Mouse (Mus musculus) limb, embryonic 11.5 days (tissue): ENCODE data around the gene Lefty2. TPM values are rescaled to one million over a fixed set of nuclear protein-coding genes. Genes with fewer than 3 reads are reported as not detected.
"Not testable (repeated sequence)": the region's sequence is repeated elsewhere in the genome, so short reads cannot be mapped to it uniquely, and the experiment has no call there.

Experiments
- ATAC-seq: fragments of 200-750 bp; cut with Nextera tagmentation; 2 replicates; pipeline ENCODE4 v1.8.0; 2017; ENCODE audit warnings: low read depth; ENCODE audit not compliant: insufficient number of reproducible peaks, low FRiP score, low TSS enrichment
- DNase-seq: peaks from one replicate; pipeline ENCODE4 v3.0.0-alpha.2; 2015; ENCODE audit warnings: low spot score
- H3K27ac ChIP-seq: fragments of 300-500 bp; sonication (generic); replicated peaks from 2 replicates; pipeline ENCODE4 v1.5.1; 2014; ENCODE audit warnings: low read depth, mild to moderate bottlenecking, low read length
- H3K27me3 ChIP-seq: fragments of 300-500 bp; sonication (generic); 2 replicates; pipeline ENCODE4 v1.6.1; 2014; ENCODE audit warnings: mild to moderate bottlenecking, low read length, mixed read lengths; ENCODE audit not compliant: control insufficient read depth, insufficient read depth
- H3K36me3 ChIP-seq: fragments of 300-500 bp; sonication (generic); 2 replicates; pipeline ENCODE4 v1.6.1; 2014; ENCODE audit warnings: mild to moderate bottlenecking, low read length, moderate library complexity, mixed read lengths; ENCODE audit not compliant: control insufficient read depth, insufficient read depth
- H3K4me1 ChIP-seq: fragments of 300-500 bp; sonication (generic); 2 replicates; pipeline ENCODE4 v1.6.1; 2014; ENCODE audit warnings: low read length, mixed read lengths; ENCODE audit not compliant: control insufficient read depth, insufficient read depth
- H3K4me2 ChIP-seq: fragments of 300-500 bp; sonication (generic); 2 replicates; pipeline ENCODE4 v1.6.1; 2014; ENCODE audit warnings: low read depth, mild to moderate bottlenecking, moderate library complexity; ENCODE audit not compliant: severe bottlenecking
- H3K4me3 ChIP-seq: fragments of 300-500 bp; sonication (generic); 2 replicates; pipeline ENCODE4 v1.5.1; 2014; ENCODE audit warnings: low read depth, low read length
- H3K9ac ChIP-seq: fragments of 300-500 bp; sonication (generic); 2 replicates; pipeline ENCODE4 v1.6.1; 2014; ENCODE audit warnings: mild to moderate bottlenecking, low read length
- H3K9me3 ChIP-seq: fragments of 300-500 bp; sonication (generic); 2 replicates; pipeline ENCODE4 v1.6.1; 2016; ENCODE audit warnings: low read length; ENCODE audit not compliant: control insufficient read depth
- WGBS: fragments of 180-500 bp; shearing (Covaris S2); extraction: QIAGEN DNeasy Blood & Tissue Kit; methylation state at CpG from one replicate; pipeline ENCODE4 v1.1.7; 2014; 5-methylcytosine and 5-hydroxymethylcytosine counted together
- polyA plus RNA-seq: library from polyadenylated mRNA; unstranded; fragments of >200 nt; fragmentation: Nextera tagmentation; extraction: Ambion mirVana; gene quantifications from 2 replicates; pipeline ENCODE4 v1.2.1, GENCODE M21; 2014

Gene Lefty2
- polyA plus RNA-seq, 1 experiment from 2014 or later, result 0.08 TPM

DNA sequence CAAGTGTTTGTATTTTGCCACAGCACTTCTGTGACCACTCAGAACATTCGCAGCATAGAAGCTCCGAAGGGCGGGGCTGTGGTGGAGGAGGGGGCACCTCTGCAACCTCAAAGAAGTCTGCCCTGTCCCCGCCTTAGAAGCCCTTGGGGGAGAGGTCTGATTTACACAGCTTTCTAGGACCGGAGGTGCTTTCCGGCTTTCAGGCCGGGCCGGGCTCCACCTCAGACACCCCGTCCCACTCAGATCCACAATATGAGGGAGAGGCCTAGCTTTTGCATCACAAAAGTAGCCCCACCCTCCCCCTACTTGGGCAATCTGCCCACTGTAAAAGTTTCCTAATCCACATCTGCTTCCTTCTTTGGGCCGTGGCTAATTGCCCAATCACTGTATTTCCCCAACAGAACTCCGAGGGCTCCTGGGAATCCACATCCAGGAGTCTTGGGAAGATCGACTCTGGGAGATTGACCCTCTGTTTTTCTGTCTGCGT is 4.3 kb upstream of the Lefty2 start:
- H3K36me3 ChIP-seq, result no peaks in the 10 kb centered on the region
- no peaks in the 10 kb centered on the region for H3K9me3 ChIP-seq
- peak overlapping the region; percentile 17; the same call in 1 of the 2 replicates for H3K4me2 ChIP-seq
- ATAC-seq (peak; percentile 60), DNase-seq (peak; percentile 46)
- H3K27ac ChIP-seq, result no peak overlapping the region
- no peak overlapping the region for H3K4me3 ChIP-seq
- WGBS, result 5% methylated on average over 13 of the region's 13 CpGs
- peak overlapping the region; percentile 28; the same call in 1 of the 2 replicates for H3K9ac ChIP-seq
- H3K27me3 ChIP-seq, result peaks cover 6% of the 10 kb centered on the region
- peaks cover 11% of the 10 kb centered on the region for H3K4me1 ChIP-seq

DNA sequence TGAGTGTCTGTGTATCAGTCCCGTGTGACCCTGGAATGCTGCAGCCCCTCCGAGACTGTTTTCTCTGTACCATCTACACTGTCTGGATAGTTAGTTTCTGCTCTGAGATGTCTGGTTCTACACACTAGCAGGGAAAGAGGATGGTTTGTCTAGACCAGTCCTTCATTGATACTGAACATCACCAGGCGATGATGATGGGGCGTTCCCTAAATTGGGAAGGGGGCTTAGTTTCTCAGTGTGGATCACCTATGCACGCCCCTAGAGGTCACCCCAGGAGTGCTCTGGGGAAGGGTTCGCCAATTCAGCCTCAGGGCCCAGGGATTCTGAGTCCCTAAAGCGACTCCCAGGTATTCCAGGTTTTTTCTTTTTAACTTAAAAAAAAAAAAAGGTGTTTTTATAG is 3.7 kb upstream of the Lefty2 start:
- no peaks in the 10 kb centered on the region for H3K9me3 ChIP-seq
- H3K4me1 ChIP-seq, result peaks cover 11% of the 10 kb centered on the region
- H3K36me3 ChIP-seq, result no peaks in the 10 kb centered on the region
- 0 out of 2 replicates have a peak overlapping the region, but pooled peaks have one; percentile 17 for H3K4me2 ChIP-seq
- DNase-seq, result no peak
- H3K27ac ChIP-seq, result no peak overlapping the region
- H3K4me3 ChIP-seq, result no peak overlapping the region
- no peak for ATAC-seq
- H3K27me3 ChIP-seq, result peaks cover 8% of the 10 kb centered on the region
- 24% methylated on average over 7 of the region's 7 CpGs for WGBS
- H3K9ac ChIP-seq, result no peak overlapping the region

DNA sequence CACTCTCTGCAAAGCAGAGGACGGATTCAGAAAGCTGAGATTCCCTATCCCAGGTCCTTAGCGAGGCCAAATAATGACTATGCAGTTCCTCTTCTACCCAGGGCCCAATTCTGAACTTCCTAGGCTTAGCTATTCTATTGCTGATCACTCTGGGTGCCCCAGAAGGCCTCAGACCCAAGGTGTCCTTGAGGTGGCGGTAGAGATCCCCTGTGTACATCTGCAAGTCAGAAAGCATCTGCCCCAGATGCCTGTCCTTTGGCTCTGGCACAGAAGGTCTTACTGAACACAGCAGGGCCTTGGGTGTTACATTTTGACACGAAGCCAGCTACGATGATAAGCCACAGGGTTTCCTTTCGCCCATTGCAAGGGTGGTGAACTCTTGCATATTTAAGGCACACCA is 3.1 kb upstream of the Lefty2 start:
- Histone ChIP-seq H3K27ac (no peak overlapping the region), H3K9me3 (no peaks in the 10 kb centered on the region), H3K4me3 (no peak overlapping the region), H3K27me3 (peaks cover 15% of the 10 kb centered on the region), H3K36me3 (no peaks in the 10 kb centered on the region), H3K4me1 (peaks cover 11% of the 10 kb centered on the region), H3K4me2 (no peak overlapping the region), H3K9ac (no peak overlapping the region)
- ATAC-seq, result no peak
- no peak for DNase-seq
- WGBS, result 32% methylated on average over 6 of the region's 6 CpGs

DNA sequence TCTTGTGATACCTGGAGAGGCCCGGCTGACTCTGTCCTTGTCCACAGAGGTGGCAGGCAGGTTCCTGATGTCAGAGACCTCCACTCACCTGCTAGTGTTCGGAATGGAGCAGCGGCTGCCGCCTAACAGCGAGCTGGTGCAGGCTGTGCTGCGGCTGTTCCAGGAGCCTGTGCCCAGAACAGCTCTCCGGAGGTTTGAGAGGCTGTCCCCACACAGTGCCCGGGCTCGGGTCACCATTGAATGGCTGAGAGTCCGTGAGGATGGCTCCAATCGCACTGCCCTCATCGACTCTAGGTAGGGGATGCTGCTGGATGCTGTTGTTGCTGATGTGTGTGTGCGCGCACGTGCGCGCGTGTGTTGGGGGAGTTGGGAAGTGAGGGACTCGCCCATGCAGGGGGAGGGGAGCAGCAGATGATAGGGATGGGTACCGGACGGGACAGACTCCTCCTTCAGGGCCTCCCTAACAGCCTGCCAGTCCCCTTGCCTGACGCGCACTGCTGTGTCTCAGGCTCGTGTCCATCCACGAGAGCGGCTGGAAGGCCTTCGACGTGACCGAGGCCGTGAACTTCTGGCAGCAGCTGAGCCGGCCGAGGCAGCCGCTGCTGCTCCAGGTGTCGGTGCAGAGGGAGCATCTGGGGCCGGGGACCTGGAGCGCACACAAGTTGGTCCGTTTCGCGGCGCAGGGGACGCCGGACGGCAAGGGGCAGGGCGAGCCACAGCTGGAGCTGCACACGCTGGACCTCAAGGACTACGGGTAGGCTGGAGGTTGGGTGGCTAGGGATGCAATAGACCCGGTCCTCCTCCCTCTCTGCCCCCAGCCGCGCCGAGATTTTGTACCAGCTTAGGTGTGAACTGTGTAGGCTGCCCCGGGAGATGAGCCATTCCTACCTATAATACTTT is 1.4 kb downstream of the Lefty2 start:
- not testable (repeated sequence) for H3K36me3 ChIP-seq, H3K4me1 ChIP-seq, H3K9me3 ChIP-seq, H3K27ac ChIP-seq, H3K9ac ChIP-seq, ATAC-seq
- Histone ChIP-seq H3K27me3 (peaks cover 23% of the 10 kb centered on the region), H3K4me3 (peak overlapping the region; percentile 17; the same call in 1 of the 2 replicates), H3K4me2 (peak overlapping the region; percentile 33)
- 5% methylated on average over 42 of the region's 51 CpGs for WGBS
- peak; percentile 49 for DNase-seq

DNA sequence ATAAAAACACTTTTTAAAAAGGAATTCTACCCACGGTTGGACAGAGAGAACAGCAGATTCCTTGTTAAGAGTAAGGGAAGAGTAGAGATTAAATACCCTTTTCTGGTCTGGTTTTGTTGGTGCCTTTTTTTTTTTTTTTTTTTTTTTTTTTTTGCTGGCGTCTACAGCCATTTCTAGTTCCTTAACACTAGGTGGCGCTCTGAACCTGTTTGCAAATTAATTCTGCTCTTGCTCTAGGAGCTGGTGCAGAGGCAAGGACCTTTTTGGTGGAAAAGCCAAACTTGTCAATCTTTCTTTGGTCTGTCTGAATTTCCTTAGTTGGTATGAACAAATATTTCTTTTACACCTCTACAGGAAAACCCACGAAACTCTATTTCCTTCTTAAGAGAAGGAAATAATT is 8.2 kb downstream of the Lefty2 start:
- Histone ChIP-seq H3K4me1 (peaks cover 6% of the 10 kb centered on the region; the same call in 1 of the 2 replicates), H3K27me3 (no peaks in the 10 kb centered on the region), H3K9ac (no peak overlapping the region), H3K4me3 (no peak overlapping the region), H3K27ac (no peak overlapping the region), H3K4me2 (no peak overlapping the region), H3K9me3 (no peaks in the 10 kb centered on the region), H3K36me3 (peaks cover 2% of the 10 kb centered on the region; the same call in 1 of the 2 replicates)
- ATAC-seq (no peak), DNase-seq (no peak)
- WGBS, result under 1% methylated on average over 4 of the region's 4 CpGs

DNA sequence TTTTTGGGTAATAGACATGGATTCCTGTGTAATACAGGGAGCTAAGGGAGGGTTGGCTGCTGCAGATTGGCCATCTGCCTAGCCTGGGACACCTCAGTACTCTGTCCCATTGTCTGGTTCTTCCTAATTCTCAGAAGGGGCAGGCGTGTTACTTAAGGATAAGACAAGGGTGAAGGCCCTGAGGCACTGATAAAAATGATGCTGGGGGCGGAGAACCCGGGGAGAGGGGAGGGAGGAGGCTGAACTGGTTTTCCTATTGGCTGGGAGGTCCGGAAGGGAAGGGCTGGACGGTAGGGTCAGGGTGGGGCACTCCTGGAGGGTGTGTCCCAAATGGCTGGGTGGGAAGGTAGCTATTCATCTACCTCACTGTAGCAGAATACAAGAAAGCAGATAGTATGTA is 10.0 kb downstream of the Lefty2 start:
- no peaks in the 10 kb centered on the region for H3K9me3 ChIP-seq
- H3K4me2 ChIP-seq, result no peak overlapping the region
- no peak overlapping the region for H3K4me3 ChIP-seq
- peak; percentile 40; the same call in 1 of the 2 replicates for ATAC-seq
- no peak for DNase-seq
- no peak overlapping the region for H3K27ac ChIP-seq
- H3K27me3 ChIP-seq, result no peaks in the 10 kb centered on the region
- peaks cover 18% of the 10 kb centered on the region for H3K36me3 ChIP-seq
- peaks cover 6% of the 10 kb centered on the region; the same call in 1 of the 2 replicates for H3K4me1 ChIP-seq
- 28% methylated on average over 5 of the region's 5 CpGs for WGBS
- H3K9ac ChIP-seq, result no peak overlapping the region

DNA sequence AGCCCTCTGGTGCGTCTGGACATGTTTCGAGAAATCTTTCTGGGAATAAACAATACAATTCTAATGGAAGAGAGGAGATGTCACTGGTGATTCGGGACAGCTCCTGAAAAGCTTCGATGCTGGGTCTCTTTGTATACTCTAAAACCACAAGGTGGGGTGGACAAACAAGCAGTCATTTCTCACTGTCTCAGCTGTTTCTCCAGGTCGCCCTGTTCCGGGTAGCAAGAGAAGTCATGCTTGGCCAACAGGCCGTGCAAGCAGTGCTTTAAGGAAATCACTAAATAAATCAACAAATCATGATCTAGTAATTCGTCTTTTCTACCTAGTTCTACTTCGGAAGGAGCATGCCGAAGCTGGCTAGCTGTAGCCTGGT is 10.7 kb downstream of the Lefty2 start:
- Histone ChIP-seq H3K4me2 (peak overlapping the region; percentile 30; the same call in 1 of the 2 replicates), H3K9me3 (no peaks in the 10 kb centered on the region), H3K36me3 (peaks cover 20% of the 10 kb centered on the region), H3K4me1 (peaks cover 6% of the 10 kb centered on the region; the same call in 1 of the 2 replicates), H3K27ac (no peak overlapping the region), H3K27me3 (no peaks in the 10 kb centered on the region), H3K9ac (peak overlapping the region; percentile 27; the same call in 1 of the 2 replicates), H3K4me3 (no peak overlapping the region)
- DNase-seq, result no peak
- WGBS, result 43% methylated on average over 10 of the region's 10 CpGs
- ATAC-seq, result no peak

DNA sequence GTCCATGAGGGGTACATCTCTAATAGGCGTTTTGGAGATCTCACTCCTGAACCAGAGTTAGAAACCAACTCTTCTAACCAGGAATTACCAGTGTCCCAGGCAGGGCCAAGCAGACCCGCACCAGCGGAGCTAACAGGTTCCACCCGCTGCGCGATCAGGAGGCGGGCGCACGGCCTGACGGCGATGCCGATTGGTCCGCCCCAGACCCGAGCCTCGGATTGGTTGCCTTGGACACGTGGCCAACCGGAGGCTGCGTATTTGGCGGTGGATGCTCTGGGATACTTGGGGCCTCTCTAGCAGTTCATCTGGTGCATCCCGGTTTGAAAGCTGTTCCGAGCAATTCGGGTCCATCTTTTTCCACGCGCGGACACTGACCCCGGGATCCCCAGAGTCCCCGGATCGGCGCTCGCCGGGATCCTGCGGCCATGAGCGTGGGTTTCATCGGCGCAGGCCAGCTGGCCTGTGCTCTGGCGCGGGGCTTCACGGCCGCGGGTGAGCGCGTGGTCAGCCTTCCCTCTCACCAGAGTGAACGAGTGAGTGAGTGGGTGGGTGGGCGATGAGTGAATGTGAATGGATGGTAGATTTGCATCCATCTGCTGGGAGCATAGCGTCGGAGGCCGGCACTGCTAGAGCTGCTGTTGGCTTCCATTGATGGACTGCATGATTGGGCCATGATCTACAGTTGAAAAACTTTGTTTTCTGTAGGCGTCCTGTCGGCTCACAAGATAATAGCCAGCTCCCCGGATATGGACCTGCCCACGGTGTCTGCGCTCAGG is 11.3 kb downstream of the Lefty2 start, which contains the start of gene Pycr2:
Gene Pycr2, plus strand, starts transcription at position 255 of the 776 bp plus-strand sequence.
- H3K4me1 ChIP-seq, result peaks cover 6% of the 10 kb centered on the region; the same call in 1 of the 2 replicates
- H3K4me3 ChIP-seq, result peak within 1 kb of the TSS; percentile 75
- H3K4me2 ChIP-seq, result peak within 1 kb of the TSS; percentile 65
- under 1% methylated on average over 52 of the region's 52 CpGs for WGBS
- H3K9ac ChIP-seq, result peak within 1 kb of the TSS; percentile 89
- peaks cover 20% of the 10 kb centered on the region for H3K36me3 ChIP-seq
- H3K27ac ChIP-seq, result peak within 1 kb of the TSS; percentile 57
- H3K9me3 ChIP-seq, result no peaks in the 10 kb centered on the region
- peak; percentile 96 for ATAC-seq
- peak; percentile 97 for DNase-seq
- H3K27me3 ChIP-seq, result no peaks in the 10 kb centered on the region
